Mouse (Mus musculus): ENCODE measurements around the gene Lrrtm4.

GRCm38 (mm10) chr6:80366532-80366931 is 347.9 kb downstream of the Lrrtm4 start:
- TF ChIP-seq CTCF (IDR thresholded peaks at IDR 0.05; ENCODE audit: low read depth) (no peak), EP300 (IDR thresholded peaks at IDR 0.05; ENCODE audit: low read depth) (no peak)
